Mouse (Mus musculus) forebrain, embryonic 14.5 days (tissue): ENCODE measurements at regions not wholly inside any gene's neighbourhood (a gene's known extent, or its start where the extent isn't known, plus 50 kb on each side); places are given as distances from the start of the nearest gene placed in this dataset.

ENCODE experiments used
- ATAC-seq: fragments of 200-750 bp; cut with Nextera tagmentation; 2 replicates; pipeline ENCODE4 v1.8.0; 2017; ENCODE audit warnings: mild to moderate bottlenecking, moderate library complexity
- DNase-seq: peaks from one replicate; pipeline ENCODE4 v3.0.0-alpha.2; 2015; ENCODE audit warnings: low spot score
- H3K27ac ChIP-seq: fragments of 300-500 bp; sonication (generic); 2 replicates; pipeline ENCODE4 v1.5.1; 2014; ENCODE audit warnings: low read depth, mild to moderate bottlenecking, control low read depth, low read length, moderate library complexity
- H3K27me3 ChIP-seq: fragments of 300-500 bp; sonication (generic); replicated peaks from 2 replicates; pipeline ENCODE4 v1.6.1; 2014; ENCODE audit warnings: low read length, control low read depth, mixed read lengths; ENCODE audit not compliant: control insufficient read depth, insufficient read depth
- H3K36me3 ChIP-seq: fragments of 300-500 bp; sonication (generic); 2 replicates; pipeline ENCODE4 v1.6.1; 2014; ENCODE audit warnings: low read length, control low read depth; ENCODE audit not compliant: control insufficient read depth, insufficient read depth
- H3K4me1 ChIP-seq: fragments of 300-500 bp; sonication (generic); 2 replicates; pipeline ENCODE4 v1.6.1; 2014; ENCODE audit warnings: antibody characterized with exemption, low read length, control low read depth; ENCODE audit not compliant: control insufficient read depth, insufficient read depth
- H3K4me2 ChIP-seq: fragments of 300-500 bp; sonication (generic); 2 replicates; pipeline ENCODE4 v1.6.1; 2014; ENCODE audit warnings: mild to moderate bottlenecking, control low read depth, low read length
- H3K4me3 ChIP-seq: fragments of 300-500 bp; sonication (generic); 2 replicates; pipeline ENCODE4 v1.5.1; 2014; ENCODE audit warnings: low read depth, low read length, control low read depth
- H3K9ac ChIP-seq: fragments of 300-500 bp; sonication (generic); 2 replicates; pipeline ENCODE4 v1.6.1; 2014; ENCODE audit warnings: mild to moderate bottlenecking, low read length, control low read depth, moderate library complexity
- H3K9me3 ChIP-seq: fragments of 300-500 bp; sonication (generic); replicated peaks from 2 replicates; pipeline ENCODE4 v1.6.1; 2016; ENCODE audit warnings: low read length, control low read depth, mixed read lengths; ENCODE audit not compliant: control insufficient read depth
- WGBS: fragments of 180-500 bp; shearing (Covaris S2); extraction: QIAGEN DNeasy Blood & Tissue Kit; methylation state at CpG from one replicate; pipeline ENCODE4 v1.1.7; 2014; 5-methylcytosine and 5-hydroxymethylcytosine counted together

GRCm38 (mm10) chr12:77970026-77970425 is 224.0 kb upstream of the Gm6657 start:
- Histone ChIP-seq H3K4me2 (no peak overlapping the region), H3K27ac (no peak overlapping the region), H3K36me3 (no peaks in the 10 kb centered on the region), H3K9ac (no peak overlapping the region), H3K4me3 (no peak overlapping the region), H3K9me3 (no peaks in the 10 kb centered on the region), H3K4me1 (no peaks in the 10 kb centered on the region), H3K27me3 (no peaks in the 10 kb centered on the region)
- no peak for DNase-seq
- WGBS: 91% methylated on average over 1 of the region's 1 CpGs
- no peak for ATAC-seq

GRCm38 (mm10) chr12:77972165-77972564 is 221.9 kb upstream of the Gm6657 start:
- no peaks in the 10 kb centered on the region for H3K36me3 ChIP-seq
- ATAC-seq (no peak), DNase-seq (no peak)
- no peak overlapping the region for H3K4me3 ChIP-seq
- H3K27me3 ChIP-seq: no peaks in the 10 kb centered on the region
- no peaks in the 10 kb centered on the region for H3K4me1 ChIP-seq
- H3K27ac ChIP-seq: no peak overlapping the region
- WGBS: 67% methylated on average over 4 of the region's 4 CpGs
- H3K9ac ChIP-seq: no peak overlapping the region
- no peak overlapping the region for H3K4me2 ChIP-seq
- H3K9me3 ChIP-seq: no peaks in the 10 kb centered on the region

- Histone ChIP-seq H3K4me3 (no peak overlapping the region), H3K9ac (no peak overlapping the region), H3K27me3 (no peaks in the 10 kb centered on the region), H3K27ac (no peak overlapping the region), H3K9me3 (no peaks in the 10 kb centered on the region), H3K36me3 (no peaks in the 10 kb centered on the region), H3K4me2 (no peak overlapping the region), H3K4me1 (no peaks in the 10 kb centered on the region)
- WGBS: 79% methylated on average over 2 of the region's 2 CpGs
- ATAC-seq: no peak
- DNase-seq: no peak
Observed at GRCm38 (mm10) chr12:77976952-77977351, 217.1 kb upstream of the Gm6657 start.

- DNase-seq: no peak
- H3K36me3 ChIP-seq: no peaks in the 10 kb centered on the region
- H3K4me1 ChIP-seq: peaks cover 3% of the 10 kb centered on the region; the same call in 1 of the 2 replicates
- H3K9me3 ChIP-seq: no peaks in the 10 kb centered on the region
- H3K27ac ChIP-seq: no peak overlapping the region
- no peak for ATAC-seq
- no peak overlapping the region for H3K4me2 ChIP-seq
- 93% methylated on average over 8 of the region's 8 CpGs for WGBS
- H3K9ac ChIP-seq: no peak overlapping the region
- no peaks in the 10 kb centered on the region for H3K27me3 ChIP-seq
- H3K4me3 ChIP-seq: no peak overlapping the region
Observed at GRCm38 (mm10) chr12:77986738-77987137, 207.3 kb upstream of the Gm6657 start.

- Histone ChIP-seq H3K27ac (no peak overlapping the region), H3K4me1 (peaks cover 3% of the 10 kb centered on the region; the same call in 1 of the 2 replicates), H3K4me3 (no peak overlapping the region), H3K9me3 (no peaks in the 10 kb centered on the region), H3K27me3 (no peaks in the 10 kb centered on the region), H3K9ac (no peak overlapping the region), H3K36me3 (no peaks in the 10 kb centered on the region), H3K4me2 (no peak overlapping the region)
- no peak for ATAC-seq
- no peak for DNase-seq
- 10% methylated on average over 3 of the region's 3 CpGs for WGBS
Observed at GRCm38 (mm10) chr12:77989766-77990165, 204.3 kb upstream of the Gm6657 start.

GRCm38 (mm10) chr12:77991627-77992026 is 202.4 kb upstream of the Gm6657 start:
- no peaks in the 10 kb centered on the region for H3K27me3 ChIP-seq
- 13% methylated on average over 6 of the region's 6 CpGs for WGBS
- peak; percentile 91 for DNase-seq
- no peak overlapping the region for H3K4me3 ChIP-seq
- no peak overlapping the region for H3K9ac ChIP-seq
- H3K4me1 ChIP-seq: peaks cover 3% of the 10 kb centered on the region; the same call in 1 of the 2 replicates
- no peaks in the 10 kb centered on the region for H3K9me3 ChIP-seq
- no peaks in the 10 kb centered on the region for H3K36me3 ChIP-seq
- no peak overlapping the region for H3K4me2 ChIP-seq
- peak; percentile 93 for ATAC-seq
- H3K27ac ChIP-seq: no peak overlapping the region

- no peaks in the 10 kb centered on the region for H3K9me3 ChIP-seq
- DNase-seq (no peak), ATAC-seq (no peak)
- 81% methylated on average over 5 of the region's 5 CpGs for WGBS
- no peaks in the 10 kb centered on the region for H3K27me3 ChIP-seq
- no peak overlapping the region for H3K27ac ChIP-seq
- H3K36me3 ChIP-seq: no peaks in the 10 kb centered on the region
- no peak overlapping the region for H3K4me2 ChIP-seq
- peaks cover 3% of the 10 kb centered on the region; the same call in 1 of the 2 replicates for H3K4me1 ChIP-seq
- no peak overlapping the region for H3K9ac ChIP-seq
- H3K4me3 ChIP-seq: no peak overlapping the region
Observed at GRCm38 (mm10) chr12:77994176-77994575, 199.9 kb upstream of the Gm6657 start.

GRCm38 (mm10) chr12:77997916-77998315 is 196.1 kb upstream of the Gm6657 start:
- DNase-seq: no peak
- Histone ChIP-seq H3K9ac (no peak overlapping the region), H3K4me3 (no peak overlapping the region), H3K4me1 (no peaks in the 10 kb centered on the region), H3K9me3 (no peaks in the 10 kb centered on the region), H3K27ac (no peak overlapping the region), H3K4me2 (no peak overlapping the region), H3K27me3 (no peaks in the 10 kb centered on the region), H3K36me3 (no peaks in the 10 kb centered on the region)
- ATAC-seq: no peak
- 80% methylated on average over 1 of the region's 1 CpGs for WGBS

GRCm38 (mm10) chr12:78000401-78000800 is 193.6 kb upstream of the Gm6657 start:
- no peak overlapping the region for H3K9ac ChIP-seq
- no peak overlapping the region for H3K4me3 ChIP-seq
- H3K27me3 ChIP-seq: no peaks in the 10 kb centered on the region
- no peak overlapping the region for H3K27ac ChIP-seq
- H3K36me3 ChIP-seq: no peaks in the 10 kb centered on the region
- DNase-seq: no peak
- no peak overlapping the region for H3K4me2 ChIP-seq
- H3K4me1 ChIP-seq: no peaks in the 10 kb centered on the region
- no peak for ATAC-seq
- H3K9me3 ChIP-seq: no peaks in the 10 kb centered on the region
- 83% methylated on average over 3 of the region's 3 CpGs for WGBS
